Mouse (Mus musculus) embryonic facial prominence, embryonic 11.5 days (tissue): Measurements from ENCODE around the gene Gm49368. TPM values are rescaled to one million over a fixed set of nuclear protein-coding genes. Genes with fewer than 3 reads are reported as not detected.

Experiments
- ATAC-seq: fragments of 200-750 bp; cut with Nextera tagmentation; replicated peaks from 2 replicates; pipeline ENCODE4 v1.8.0; 2017; ENCODE audit warnings: low read depth; ENCODE audit not compliant: insufficient number of reproducible peaks, low FRiP score, low TSS enrichment
- DNase-seq: peaks from one replicate; pipeline ENCODE4 v3.0.0-alpha.2; 2015; ENCODE audit warnings: low spot score
- H3K27ac ChIP-seq: fragments of 300-500 bp; sonication (generic); replicated peaks from 2 replicates; pipeline ENCODE4 v1.5.1; 2014; ENCODE audit warnings: mild to moderate bottlenecking, low read depth, low read length, control low read depth
- H3K27me3 ChIP-seq: fragments of 300-500 bp; sonication (generic); 2 replicates; pipeline ENCODE4 v1.6.1; 2014; ENCODE audit warnings: mild to moderate bottlenecking, low read length, moderate library complexity, mixed read lengths; ENCODE audit not compliant: control insufficient read depth, insufficient read depth
- H3K36me3 ChIP-seq: fragments of 300-500 bp; sonication (generic); replicated peaks from 2 replicates; pipeline ENCODE4 v1.6.1; 2014; ENCODE audit warnings: low read depth, mild to moderate bottlenecking, low read length, moderate library complexity, mixed read lengths; ENCODE audit not compliant: control insufficient read depth, insufficient read depth
- H3K4me1 ChIP-seq: fragments of 300-500 bp; sonication (generic); 2 replicates; pipeline ENCODE4 v1.6.1; 2014; ENCODE audit warnings: low read length, mixed read lengths; ENCODE audit not compliant: control insufficient read depth, insufficient read depth
- H3K4me2 ChIP-seq: fragments of 300-500 bp; sonication (generic); 2 replicates; pipeline ENCODE4 v1.6.1; 2014; ENCODE audit warnings: low read depth, mild to moderate bottlenecking, control low read depth, low read length, moderate library complexity
- H3K4me3 ChIP-seq: fragments of 300-500 bp; sonication (generic); 2 replicates; pipeline ENCODE4 v1.5.1; 2014; ENCODE audit warnings: low read depth, low read length, control low read depth
- H3K9ac ChIP-seq: fragments of 300-500 bp; sonication (generic); replicated peaks from 2 replicates; pipeline ENCODE4 v1.6.1; 2014; ENCODE audit warnings: mild to moderate bottlenecking, control low read depth, low read length
- H3K9me3 ChIP-seq: fragments of 300-500 bp; sonication (generic); replicated peaks from 2 replicates; pipeline ENCODE4 v1.6.1; 2016; ENCODE audit warnings: mild to moderate bottlenecking, low read length, inconsistent platforms, mixed read lengths; ENCODE audit not compliant: control insufficient read depth
- WGBS: fragments of 180-500 bp; shearing (Covaris S2); extraction: QIAGEN DNeasy Blood & Tissue Kit; methylation state at CpG from one replicate; pipeline ENCODE4 v1.1.7; 2014; 5-methylcytosine and 5-hydroxymethylcytosine counted together
- polyA plus RNA-seq: library from polyadenylated mRNA; unstranded; fragments of >200 nt; fragmentation: Nextera tagmentation; extraction: Ambion mirVana; gene quantifications from 2 replicates; pipeline ENCODE4 v1.2.1, GENCODE M21; 2014

The Gm49368 gene
- polyA plus RNA-seq, 1 experiment from 2014 or later = not detected

GRCm38 (mm10) chr7:128044142-128044785 lies 18.2 kb upstream of the Gm49368 start:
- Histone ChIP-seq H3K4me1 (no peaks in the 10 kb centered on the region), H3K4me3 (no peak overlapping the region), H3K9me3 (no peaks in the 10 kb centered on the region), H3K4me2 (no peak overlapping the region), H3K27ac (no peak overlapping the region), H3K27me3 (no peaks in the 10 kb centered on the region), H3K9ac (no peak overlapping the region), H3K36me3 (no peaks in the 10 kb centered on the region)
- 81% methylated on average over 4 of the region's 4 CpGs for WGBS
- no peak for ATAC-seq
- no peak for DNase-seq

GRCm38 (mm10) chr7:128045640-128046039 lies 16.8 kb upstream of the Gm49368 start:
- WGBS = 69% methylated on average over 2 of the region's 2 CpGs
- ATAC-seq = no peak
- H3K4me2 ChIP-seq = no peak overlapping the region
- no peaks in the 10 kb centered on the region for H3K36me3 ChIP-seq
- no peaks in the 10 kb centered on the region for H3K27me3 ChIP-seq
- no peak for DNase-seq
- H3K9me3 ChIP-seq = no peaks in the 10 kb centered on the region
- no peak overlapping the region for H3K27ac ChIP-seq
- H3K4me1 ChIP-seq = no peaks in the 10 kb centered on the region
- no peak overlapping the region for H3K4me3 ChIP-seq
- H3K9ac ChIP-seq = no peak overlapping the region

- DNase-seq (no peak), ATAC-seq (no peak)
- WGBS = 88% methylated on average over 4 of the region's 4 CpGs
- Histone ChIP-seq H3K36me3 (no peaks in the 10 kb centered on the region), H3K4me3 (no peak overlapping the region), H3K9me3 (no peaks in the 10 kb centered on the region), H3K27ac (no peak overlapping the region), H3K4me1 (no peaks in the 10 kb centered on the region), H3K9ac (no peak overlapping the region), H3K27me3 (no peaks in the 10 kb centered on the region), H3K4me2 (no peak overlapping the region)
Observed at GRCm38 (mm10) chr7:128048819-128049218, 13.7 kb upstream of the Gm49368 start.

GRCm38 (mm10) chr7:128049254-128049653 lies 13.2 kb upstream of the Gm49368 start:
- H3K36me3 ChIP-seq = no peaks in the 10 kb centered on the region
- H3K9ac ChIP-seq = no peak overlapping the region
- H3K4me3 ChIP-seq = no peak overlapping the region
- H3K9me3 ChIP-seq = no peaks in the 10 kb centered on the region
- 95% methylated on average over 2 of the region's 2 CpGs for WGBS
- no peak overlapping the region for H3K27ac ChIP-seq
- H3K4me2 ChIP-seq = no peak overlapping the region
- no peaks in the 10 kb centered on the region for H3K27me3 ChIP-seq
- H3K4me1 ChIP-seq = no peaks in the 10 kb centered on the region
- DNase-seq (no peak), ATAC-seq (no peak)

- ATAC-seq (no peak), DNase-seq (no peak)
- H3K4me3 ChIP-seq = no peak overlapping the region
- no peaks in the 10 kb centered on the region for H3K9me3 ChIP-seq
- no peaks in the 10 kb centered on the region for H3K27me3 ChIP-seq
- H3K4me1 ChIP-seq = no peaks in the 10 kb centered on the region
- H3K27ac ChIP-seq = no peak overlapping the region
- H3K36me3 ChIP-seq = no peaks in the 10 kb centered on the region
- no peak overlapping the region for H3K4me2 ChIP-seq
- 58% methylated on average over 4 of the region's 4 CpGs for WGBS
- no peak overlapping the region for H3K9ac ChIP-seq
Observed at GRCm38 (mm10) chr7:128050739-128051138, 11.7 kb upstream of the Gm49368 start.

- ATAC-seq (no peak), DNase-seq (no peak)
- H3K4me1 ChIP-seq = no peaks in the 10 kb centered on the region
- H3K9ac ChIP-seq = no peak overlapping the region
- no peak overlapping the region for H3K4me2 ChIP-seq
- H3K36me3 ChIP-seq = no peaks in the 10 kb centered on the region
- H3K9me3 ChIP-seq = no peaks in the 10 kb centered on the region
- H3K4me3 ChIP-seq = no peak overlapping the region
- no peak overlapping the region for H3K27ac ChIP-seq
- WGBS = 75% methylated on average over 5 of the region's 5 CpGs
- no peaks in the 10 kb centered on the region for H3K27me3 ChIP-seq
Observed at GRCm38 (mm10) chr7:128053061-128053460, 9.4 kb upstream of the Gm49368 start.

GRCm38 (mm10) chr7:128056917-128057444 lies 5.5 kb upstream of the Gm49368 start:
- 74% methylated on average over 3 of the region's 3 CpGs for WGBS
- ATAC-seq = no peak

GRCm38 (mm10) chr7:128057860-128058259 lies 4.6 kb upstream of the Gm49368 start:
- no peak overlapping the region for H3K9ac ChIP-seq
- H3K4me2 ChIP-seq = no peak overlapping the region
- no peaks in the 10 kb centered on the region for H3K4me1 ChIP-seq
- H3K27ac ChIP-seq = no peak overlapping the region
- H3K4me3 ChIP-seq = no peak overlapping the region
- DNase-seq (no peak), ATAC-seq (no peak)
- H3K9me3 ChIP-seq = no peaks in the 10 kb centered on the region
- 87% methylated on average over 8 of the region's 8 CpGs for WGBS
- H3K27me3 ChIP-seq = no peaks in the 10 kb centered on the region
- H3K36me3 ChIP-seq = no peaks in the 10 kb centered on the region

More at GRCm38 (mm10) chr7:128056917-128057444, 5.5 kb upstream of the Gm49368 start:
- Histone ChIP-seq H3K4me1 (no peaks in the 10 kb centered on the region), H3K9ac (no peak overlapping the region), H3K27me3 (no peaks in the 10 kb centered on the region), H3K4me2 (no peak overlapping the region), H3K9me3 (no peaks in the 10 kb centered on the region), H3K4me3 (no peak overlapping the region), H3K36me3 (no peaks in the 10 kb centered on the region), H3K27ac (no peak overlapping the region)
- DNase-seq = no peak
